Comparison of ENCODE assay signal across 9 mouse cellular contexts in the genomic region with DNA sequence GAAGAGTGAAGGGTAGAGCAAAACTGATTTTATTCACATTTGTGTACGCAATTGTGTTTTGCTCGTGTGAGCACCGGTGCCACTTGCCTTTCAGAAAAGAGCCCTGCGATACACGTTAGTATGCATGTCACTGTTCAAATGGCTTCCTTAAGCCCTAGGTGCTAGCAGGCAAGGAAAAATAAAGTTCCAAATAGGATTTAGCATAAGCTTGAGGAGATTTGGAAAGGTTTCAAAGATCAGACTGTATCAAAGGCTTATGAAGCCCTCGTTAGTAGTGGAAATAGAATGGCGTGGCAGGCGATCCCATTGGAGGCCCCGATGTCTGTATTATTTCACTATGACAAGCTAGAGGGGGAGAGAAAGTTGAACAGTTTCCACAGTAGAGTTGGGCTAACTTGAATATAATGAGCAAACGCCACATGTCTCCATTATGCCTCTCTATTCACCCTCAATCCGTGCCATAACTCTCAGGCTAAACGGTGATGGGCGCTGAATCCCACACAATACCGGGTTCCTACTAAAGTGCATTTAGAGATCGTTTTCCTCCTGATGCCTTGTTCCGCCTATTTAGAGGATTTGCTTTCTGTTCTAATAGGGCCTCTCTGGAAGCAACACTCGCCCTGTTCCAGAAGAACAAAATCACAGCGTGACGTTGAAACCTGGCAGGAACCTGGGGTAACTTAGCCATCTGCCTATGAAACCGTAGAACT. TPM values are rescaled to one million over a fixed set of nuclear protein-coding genes. Genes with fewer than 3 reads are reported as not detected.
DNase-seq lines count a peak whose midpoint lies in the region; ATAC-seq and TF ChIP-seq lines count a peak whose summit lies in the region.
"Had no signal": no experiment of that assay in that cellular context is flagged by ENCODE, and none has a peak within 500 bp of the region (broad histone marks: within the 10 kb centered on the region; RNA-seq: fewer than 3 reads in every experiment).

No protein-coding gene starts in this region.

- no peaks in the 10 kb centered on the region for H3K36me3 ChIP-seq in heart, embryonic 10.5 days
- H3K36me3 ChIP-seq in hindbrain, embryonic 10.5 days = peaks cover 26% of the 10 kb centered on the region
- H3K36me3 ChIP-seq in midbrain, embryonic 12.5 days = 0 out of 2 replicates have a peak, but pooled peaks cover 10% of the 10 kb centered on the region

- ATAC-seq in midbrain, embryonic 12.5 days (ENCODE audit: low FRiP score, low read depth) = peak; percentile 48

- TF ChIP-seq CTCF in brain, embryonic 14.5 days (IDR thresholded peaks at IDR 0.05; ENCODE audit: borderline replicate concordance, extremely low read depth, insufficient read depth, insufficient read length) = no peak

- no peak overlapping the region for H3K27ac ChIP-seq in heart, embryonic 10.5 days
- peak overlapping the region; percentile 85 for H3K27ac ChIP-seq in hindbrain, embryonic 10.5 days
- H3K27ac ChIP-seq in midbrain, embryonic 12.5 days (replicated peaks) = peak overlapping the region; percentile 81

- H3K9ac ChIP-seq in midbrain, embryonic 12.5 days (replicated peaks) = peak overlapping the region; percentile 16; the same call in 1 of the 2 replicates

- intact Hi-C loops in heart, postnatal 36 days (cut with DNase I) = loop anchor here (5.0 kb wide), 1 partner anchor 140 kb away; no protein-coding TSS in a partner anchor

- H3K4me1 ChIP-seq in heart, embryonic 10.5 days = peaks cover 50% of the 10 kb centered on the region
- peaks cover 78% of the 10 kb centered on the region for H3K4me1 ChIP-seq in hindbrain, embryonic 10.5 days (replicated peaks)
- H3K4me1 ChIP-seq in midbrain, embryonic 12.5 days = peaks cover 70% of the 10 kb centered on the region

- no peak for TF ChIP-seq POLR2A in brain, embryonic 14.5 days (IDR thresholded peaks at IDR 0.05; ENCODE audit: borderline replicate concordance, extremely low read depth, insufficient read depth, insufficient read length, poor library complexity, severe bottlenecking)

- H3K9me3 ChIP-seq in heart, embryonic 10.5 days = no peaks in the 10 kb centered on the region
- no peaks in the 10 kb centered on the region for H3K9me3 ChIP-seq in hindbrain, embryonic 10.5 days
- peaks cover 6% of the 10 kb centered on the region; the same call in 1 of the 2 replicates for H3K9me3 ChIP-seq in midbrain, embryonic 12.5 days

- H3K27me3 ChIP-seq in heart, embryonic 10.5 days (ENCODE audit: insufficient read depth, poor library complexity, severe bottlenecking) = peaks cover 90% of the 10 kb centered on the region
- peaks cover 83% of the 10 kb centered on the region for H3K27me3 ChIP-seq in hindbrain, embryonic 10.5 days (ENCODE audit: insufficient read depth, poor library complexity, severe bottlenecking)
- H3K27me3 ChIP-seq in midbrain, embryonic 12.5 days = peaks cover 63% of the 10 kb centered on the region

- DNase-seq in heart, embryonic 10.5 days (ENCODE audit: low spot score) = no peak
- DNase-seq in heart, postnatal 36 days = no peak
- DNase-seq in brain, embryonic 14.5 days (ENCODE audit: low read depth) = peak; percentile 94
- peak; percentile 41 for DNase-seq in hindbrain, embryonic 10.5 days (ENCODE audit: low spot score)
- no peak for DNase-seq in spleen, postnatal 14 days (ENCODE audit: low spot score in 2 of 2)
- DNase-seq in right cerebral cortex, postnatal 36 days (ENCODE audit: low spot score in 2 of 2) = no peak
- no peak for DNase-seq in ovary, postnatal 36 days (ENCODE audit: low spot score)

- 3% methylated on average over 20 of the region's 20 CpGs for WGBS in heart, embryonic 10.5 days
- WGBS in hindbrain, embryonic 10.5 days = 1% methylated on average over 20 of the region's 20 CpGs
- under 1% methylated on average over 20 of the region's 20 CpGs for WGBS in midbrain, embryonic 12.5 days

- H3K4me3 ChIP-seq in heart, embryonic 10.5 days = peak overlapping the region; percentile 53
- H3K4me3 ChIP-seq in hindbrain, embryonic 10.5 days = peak overlapping the region; percentile 69
- peak overlapping the region; percentile 67 for H3K4me3 ChIP-seq in midbrain, embryonic 12.5 days

- peak overlapping the region; percentile 72 for H3K4me2 ChIP-seq in midbrain, embryonic 12.5 days (replicated peaks)

RNA-seq across cellular contexts. Expression of gene Pcdh8, which starts 0.8 kb away (rescaled TPM):
- polyA plus RNA-seq in heart, embryonic 10.5 days (2016; fragmentation: Nextera tagmentation; extraction: Ambion mirVana) = 0.09 and 0.50 TPM in 2 replicates
- under 1 TPM in 1 of 2 experiments, not detected in 1; 0.22 TPM for total RNA-seq in heart, postnatal 36 days (2021)
- polyA plus RNA-seq in brain, embryonic 14.5 days (2012; rRNA removed) = 64.5 and 68.9 TPM in 2 replicates
- polyA plus RNA-seq in hindbrain, embryonic 10.5 days (2016; fragmentation: Nextera tagmentation; extraction: Ambion mirVana) = 33.1 and 41.3 TPM in 2 replicates
- polyA plus RNA-seq in midbrain, embryonic 12.5 days (2016; fragmentation: Nextera tagmentation; extraction: Ambion mirVana) = 70.7 and 73.6 TPM in 2 replicates
- total RNA-seq: hematopoietic stem cell, adult 5-6 weeks had no signal

Comparison
In these comparisons a context has a peak if more than half of its experiments do, and no peak if none do; other contexts are left out.
1. DNase-seq: peak in brain, embryonic 14.5 days (single experiment) and hindbrain, embryonic 10.5 days (single experiment); none in heart, embryonic 10.5 days (single experiment), heart, postnatal 36 days (0 of 2), spleen, postnatal 14 days (0 of 2), right cerebral cortex, postnatal 36 days (0 of 2) and ovary, postnatal 36 days (single experiment).
2. RNA of gene Pcdh8, which starts 0.8 kb away (polyA plus RNA-seq): 70.7 to 73.6 TPM in midbrain, embryonic 12.5 days, 64.5 to 68.9 TPM in brain, embryonic 14.5 days and 33.1 to 41.3 TPM in hindbrain, embryonic 10.5 days; 0.09 to 0.50 TPM in heart, embryonic 10.5 days; every median in the first group is over 10 times any median in the second.
3. Peak in every context shown above with its lines, with median percentiles within 50 percentile points of each other: H3K4me3 ChIP-seq.